7 mouse cellular contexts compared by ENCODE assay signal in the genomic region with DNA sequence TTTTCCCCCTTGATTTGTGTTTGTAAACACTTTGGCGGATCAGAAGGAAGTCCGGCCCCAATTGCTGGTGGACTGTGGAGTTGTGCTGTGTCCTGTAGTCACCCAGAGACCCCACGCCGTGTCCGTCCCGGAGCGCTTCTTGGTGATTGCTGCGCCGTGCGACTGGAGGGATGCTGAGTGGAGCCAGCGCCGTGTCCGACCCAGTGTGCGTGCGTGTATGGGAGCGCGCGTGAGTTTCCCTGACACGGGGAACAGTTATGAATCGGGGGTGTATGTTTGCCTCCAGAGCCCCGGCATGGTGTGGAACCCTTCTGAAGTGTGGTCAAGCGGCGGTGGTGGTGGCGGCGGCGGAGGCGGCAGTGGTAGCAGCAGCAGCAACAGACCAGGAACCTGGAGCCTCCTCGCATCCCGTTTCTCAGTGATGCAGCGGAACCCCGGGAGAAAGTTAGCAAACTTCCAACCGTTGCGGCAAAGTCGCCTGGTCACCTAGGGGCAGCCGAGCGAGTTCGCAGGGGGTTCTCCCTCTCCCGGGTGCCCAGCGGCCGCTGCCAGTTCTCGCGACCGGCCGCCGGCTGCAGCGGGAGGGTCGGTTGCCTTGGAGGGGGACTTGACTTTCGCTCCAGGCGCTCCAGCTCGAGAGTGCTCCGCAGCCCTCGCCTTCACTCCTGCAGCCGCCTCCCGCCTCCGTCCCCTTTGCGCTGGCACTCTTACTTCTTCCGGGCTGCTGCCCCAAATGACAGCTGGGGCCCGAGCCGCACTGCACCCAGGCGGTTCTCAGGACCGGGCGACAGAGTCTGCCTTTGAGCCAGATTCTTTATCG. TPM values are rescaled to one million over a fixed set of nuclear protein-coding genes. Genes with fewer than 3 reads are reported as not detected.
A peak's percentile ranks its signal among the peaks of the same experiment; 100 is the strongest.
DNase-seq lines count a peak whose midpoint lies in the region; ATAC-seq and TF ChIP-seq lines count a peak whose summit lies in the region.

No protein-coding gene starts in this region.

- no peak overlapping the region for H3K27ac ChIP-seq in embryonic facial prominence, embryonic 11.5 days (replicated peaks; ENCODE audit: low read depth, low read length)
- H3K27ac ChIP-seq in heart, embryonic 14.5 days (replicated peaks in 1 of 2; ENCODE audit: control insufficient read depth in 1 of 2, insufficient read depth in 1 of 2, low read depth in 2 of 2, low read length in 2 of 2), result peak overlapping the region; percentile 93 to 95
- H3K27ac ChIP-seq in small intestine, adult 2 months (ENCODE audit: insufficient read depth, low read depth, low read length), result no peak overlapping the region

- TF ChIP-seq CTCF in small intestine, adult 2 months (IDR thresholded peaks at IDR 0.05; ENCODE audit: extremely low read depth, insufficient read length, insufficient replicate concordance, low read depth, low read length), result no peak

- peak overlapping the region; percentile 92 for H3K4me2 ChIP-seq in embryonic facial prominence, embryonic 11.5 days (ENCODE audit: low read depth, low read length)
- peak overlapping the region; percentile 87 for H3K4me2 ChIP-seq in heart, embryonic 14.5 days (ENCODE audit: low read length)

- ATAC-seq in activated CD4-positive, CD25-positive, alpha-beta regulatory T cell, adult 4 months, result peak; percentile 47
- peak; percentile 56; the same call in 1 of the 2 replicates for ATAC-seq in embryonic facial prominence, embryonic 11.5 days (replicated peaks; ENCODE audit: insufficient number of reproducible peaks, low FRiP score, low TSS enrichment, low read depth)
- ATAC-seq in heart, embryonic 14.5 days (ENCODE audit: insufficient number of reproducible peaks, insufficient read depth, low FRiP score, low read depth), result peak; percentile 27; the same call in 1 of the 2 replicates
- peak; percentile 27 for ATAC-seq in megakaryocyte, adult 5-6 weeks (ENCODE audit: poor library complexity, severe bottlenecking)

- no peaks in the 10 kb centered on the region for H3K9me3 ChIP-seq in embryonic facial prominence, embryonic 11.5 days (replicated peaks; ENCODE audit: control insufficient read depth, low read length)
- H3K9me3 ChIP-seq in heart, embryonic 14.5 days (ENCODE audit: control insufficient read depth, low read length), result no peaks in the 10 kb centered on the region

- no peaks in the 10 kb centered on the region for H3K4me1 ChIP-seq in embryonic facial prominence, embryonic 11.5 days (ENCODE audit: control insufficient read depth, insufficient read depth, low read length)
- peaks cover 4 to 28% of the 10 kb centered on the region in 2 experiments for H3K4me1 ChIP-seq in heart, embryonic 14.5 days (ENCODE audit: control insufficient read depth in 2 of 2, insufficient read depth in 2 of 2, low read length in 2 of 2)
- H3K4me1 ChIP-seq in small intestine, adult 2 months (ENCODE audit: control insufficient read depth, insufficient read depth, insufficient read length, low read length), result peaks cover 5% of the 10 kb centered on the region

- peak; percentile 63 for DNase-seq in ES-CJ7 (ENCODE audit: low read depth, low spot score)
- peak; percentile 54 for DNase-seq in embryonic facial prominence, embryonic 11.5 days (ENCODE audit: low spot score)
- DNase-seq in kidney, postnatal 4 days, result peak; percentile 53 to 67

- H3K4me3 ChIP-seq in embryonic facial prominence, embryonic 11.5 days (ENCODE audit: low read depth, low read length), result peak overlapping the region; percentile 67
- H3K4me3 ChIP-seq in heart, embryonic 14.5 days (ENCODE audit: control insufficient read depth in 1 of 2, insufficient read depth in 1 of 2, low read depth in 1 of 2, low read length in 2 of 2), result peak overlapping the region; percentile 60 to 83
- H3K4me3 ChIP-seq in small intestine, adult 2 months (ENCODE audit: low read depth, low read length), result peak overlapping the region; percentile 62

- no peaks in the 10 kb centered on the region for H3K36me3 ChIP-seq in embryonic facial prominence, embryonic 11.5 days (replicated peaks; ENCODE audit: control insufficient read depth, insufficient read depth, low read depth, low read length)
- H3K36me3 ChIP-seq in heart, embryonic 14.5 days (ENCODE audit: control insufficient read depth, insufficient read depth, low read length), result no peaks in the 10 kb centered on the region
- no peaks in the 10 kb centered on the region for H3K36me3 ChIP-seq in small intestine, adult 2 months (ENCODE audit: control insufficient read depth, insufficient read depth, low read length)

- under 1% methylated on average over 62 of the region's 63 CpGs for WGBS in embryonic facial prominence, embryonic 11.5 days
- under 1% methylated on average over 61 of the region's 63 CpGs for WGBS in heart, embryonic 14.5 days
- 2% methylated on average over 63 of the region's 63 CpGs for WGBS in small intestine, adult 2 months

- TF ChIP-seq POLR2A in small intestine, adult 2 months (IDR thresholded peaks at IDR 0.05; ENCODE audit: low read depth, low read length), result no peak

- H3K27me3 ChIP-seq in embryonic facial prominence, embryonic 11.5 days (ENCODE audit: control insufficient read depth, insufficient read depth, low read length), result peaks cover 9% of the 10 kb centered on the region
- H3K27me3 ChIP-seq in heart, embryonic 14.5 days (ENCODE audit: control insufficient read depth, insufficient read depth, low read length), result no peaks in the 10 kb centered on the region; the same call in 1 of the 2 replicates
- peaks cover 41% of the 10 kb centered on the region for H3K27me3 ChIP-seq in small intestine, adult 2 months (ENCODE audit: control insufficient read depth, insufficient read depth, low read length)

- H3K9ac ChIP-seq in embryonic facial prominence, embryonic 11.5 days (replicated peaks; ENCODE audit: low read length), result peak overlapping the region; percentile 71
- peak overlapping the region; percentile 93 for H3K9ac ChIP-seq in heart, embryonic 14.5 days (ENCODE audit: low read length)

RNA-seq across cellular contexts. Expression of a gene that starts 0.7 kb away (rescaled TPM):
- under 1 TPM in 1 of 2 experiments, not detected in 1; 0.52 TPM for polyA plus RNA-seq in activated CD4-positive, CD25-positive, alpha-beta regulatory T cell, adult 4 months (2017; shearing (Covaris generic))
- polyA plus RNA-seq in embryonic facial prominence, embryonic 11.5 days (2014; fragmentation: Nextera tagmentation; extraction: Ambion mirVana), result 11.7 and 13.6 TPM in 2 replicates
- polyA plus RNA-seq in heart, embryonic 14.5 days (2014; fragmentation: Nextera tagmentation; extraction: Ambion mirVana), result 36.0 and 38.3 TPM in 2 replicates
- total RNA-seq in megakaryocyte, adult 5-6 weeks (2015), result 0.04 and 0.07 TPM in 2 replicates
- 0.07 TPM in 1 of 2 replicates, not detected in the other for total RNA-seq in megakaryocyte, adult 5-6 weeks (2017)
- 1.1 and 1.3 TPM in 2 replicates for polyA plus RNA-seq in small intestine, adult 2 months (2012; rRNA removed)

Comparison
In these comparisons a context has a peak if more than half of its experiments do, and no peak if none do; other contexts are left out.
1. H3K27ac ChIP-seq: peak in heart, embryonic 14.5 days (2 of 2); none in embryonic facial prominence, embryonic 11.5 days (single experiment) and small intestine, adult 2 months (single experiment).
2. Peak in every context shown above with its lines, with median percentiles within 50 percentile points of each other: DNase-seq, ATAC-seq and H3K4me3 ChIP-seq.